Mouse (Mus musculus): ENCODE measurements around the gene Hnrnpdl. TPM values are rescaled to one million over a fixed set of nuclear protein-coding genes. Genes with fewer than 3 reads are reported as not detected.

Gene Hnrnpdl
- total and polyA plus RNA-seq, 3 experiments, result 75.6 to 207 (median 165) TPM

DNA sequence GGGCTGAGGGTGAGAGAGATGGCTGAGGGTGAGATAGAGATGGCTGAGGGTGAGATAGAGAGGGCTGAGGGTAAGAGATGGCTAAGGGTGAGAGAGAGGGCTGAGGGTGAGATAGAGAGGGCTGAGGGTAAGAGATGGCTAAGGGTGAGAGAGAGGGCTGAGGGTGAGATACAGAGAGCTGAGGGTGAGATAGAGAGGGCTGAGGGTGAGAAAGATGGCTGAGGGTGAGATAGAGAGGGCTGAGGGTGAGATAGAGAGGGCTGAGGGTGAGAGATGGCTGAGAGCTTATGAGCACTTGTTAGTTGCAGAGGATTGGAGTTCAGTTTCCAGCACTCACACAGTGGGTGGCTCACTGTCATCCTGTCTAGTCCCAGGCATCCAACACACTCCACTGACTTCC, 19.4 kb downstream of the Hnrnpdl start:
- dilution Hi-C loops (cut with MboI; ENCODE audit: extremely low pct_ligation_motif_present, extremely low pct_unique_long_range_greater_than_20kb, low sequenced_read_pairs), result no loop called here

DNA sequence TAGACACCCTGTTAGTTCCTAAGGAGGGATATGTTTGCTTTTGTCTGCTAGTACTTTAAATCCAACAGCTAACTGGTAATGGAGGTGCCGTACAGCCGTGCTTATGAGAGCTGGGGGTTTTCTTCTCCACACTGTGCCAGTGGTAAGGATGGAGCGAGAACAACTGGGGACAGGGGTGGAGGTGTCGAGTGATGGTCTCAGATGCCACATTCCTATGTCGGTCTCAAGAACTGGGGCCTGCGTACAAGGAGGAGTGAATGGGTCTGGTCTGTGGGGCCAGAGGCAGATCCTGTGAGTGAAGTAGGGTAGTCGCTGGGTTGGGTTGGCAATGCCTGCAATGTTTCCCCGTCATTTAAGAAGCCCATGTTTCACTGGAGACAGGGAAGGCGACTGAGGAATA, 26.9 kb downstream of the Hnrnpdl start:
- H3K4me3 ChIP-seq (replicated peaks in 1 of 3; ENCODE audit: low read depth in 2 of 3, low read length in 2 of 3, poor library complexity in 1 of 3), result no peak overlapping the region
- no peaks in the 10 kb centered on the region for H3K4me1 ChIP-seq (ENCODE audit: control insufficient read depth in 1 of 2, insufficient read depth in 2 of 2)
- in situ Hi-C loops (cut with MboI; ENCODE audit: low pct_ligation_motif_present, low pct_unique_long_range_greater_than_20kb, low sequenced_read_pairs), result no loop called here
- H3K79me2 ChIP-seq (replicated peaks; ENCODE audit: control insufficient read depth, extremely low read depth, insufficient read depth, poor library complexity, severe bottlenecking), result no peaks in the 10 kb centered on the region
- no peaks in the 10 kb centered on the region for H3K9me3 ChIP-seq (replicated peaks; ENCODE audit: low read length)
- TF ChIP-seq JUN (IDR thresholded peaks at IDR 0.05; ENCODE audit: insufficient read depth, low read depth, low read length) (no peak), ELF1 (IDR thresholded peaks at IDR 0.05; ENCODE audit: low read depth, low read length) (no peak), POLR2A (IDR thresholded peaks at IDR 0.05; ENCODE audit: low read depth, low read length) (no peak), USF2 (conservative IDR thresholded peaks at IDR 0.05; ENCODE audit: low read depth, low read length) (no peak), EP300 (IDR thresholded peaks at IDR 0.05; ENCODE audit: low read length) (no peak), PAX5 (IDR thresholded peaks at IDR 0.05; ENCODE audit: low read length) (no peak), USF1 (IDR thresholded peaks at IDR 0.05; ENCODE audit: low read depth, low read length) (no peak), SMC3 (IDR thresholded peaks at IDR 0.05; ENCODE audit: low read depth, low read length) (no peak), TCF12 (IDR thresholded peaks at IDR 0.05; ENCODE audit: low read depth, low read length) (no peak), MAZ (IDR thresholded peaks at IDR 0.05; ENCODE audit: low read depth, low read length) (no peak), NRF1 (IDR thresholded peaks at IDR 0.05; ENCODE audit: low read depth, low read length) (no peak), ZKSCAN1 (IDR thresholded peaks at IDR 0.05; ENCODE audit: borderline replicate concordance, low read depth, low read length) (no peak), CTCF (conservative IDR thresholded peaks at IDR 0.05 in 1 of 2, IDR thresholded peaks at IDR 0.05 in 1 of 2; ENCODE audit: low read depth in 2 of 2, low read length in 2 of 2) (no peak), ZNF384 (IDR thresholded peaks at IDR 0.05; ENCODE audit: low read depth, low read length) (no peak), MYC (IDR thresholded peaks at IDR 0.05; ENCODE audit: low read depth, low read length) (no peak), GABPA (IDR thresholded peaks at IDR 0.05; ENCODE audit: insufficient replicate concordance, low read depth, low read length) (no peak), SIN3A (IDR thresholded peaks at IDR 0.05; ENCODE audit: low read length) (no peak), MAFK (IDR thresholded peaks at IDR 0.05; ENCODE audit: insufficient replicate concordance, low read length) (no peak), MXI1 (IDR thresholded peaks at IDR 0.05; ENCODE audit: low read depth, low read length) (no peak)
- no peak for DNase-seq (ENCODE audit: extremely low read depth)
- dilution Hi-C loops (cut with MboI; ENCODE audit: extremely low pct_ligation_motif_present, extremely low pct_unique_long_range_greater_than_20kb, low sequenced_read_pairs), result no loop called here
- no peaks in the 10 kb centered on the region for H3K27me3 ChIP-seq (replicated peaks)
- no peak overlapping the region for H3K9ac ChIP-seq (ENCODE audit: insufficient read depth, low read depth)
- H3K27ac ChIP-seq (ENCODE audit: insufficient read depth, low read depth), result no peak overlapping the region
- no peak overlapping the region for H3K4me2 ChIP-seq (ENCODE audit: insufficient read depth, low read depth, poor library complexity, severe bottlenecking)
- no peaks in the 10 kb centered on the region for H3K36me3 ChIP-seq (replicated peaks in 1 of 2; ENCODE audit: control insufficient read depth in 1 of 2, insufficient read depth in 1 of 2, low read length in 1 of 2)

More for the DNA sequence above, 19.4 kb downstream of the Hnrnpdl start:
- H3K36me3 ChIP-seq (replicated peaks in 1 of 2; ENCODE audit: control insufficient read depth in 1 of 2, insufficient read depth in 1 of 2, low read length in 1 of 2), result no peaks in the 10 kb centered on the region
- in situ Hi-C loops (cut with MboI; ENCODE audit: low pct_ligation_motif_present, low pct_unique_long_range_greater_than_20kb, low sequenced_read_pairs), result no loop called here
- H3K9me3 ChIP-seq (replicated peaks; ENCODE audit: low read length), result no peaks in the 10 kb centered on the region
- DNase-seq (ENCODE audit: extremely low read depth), result no peak
- H3K27me3 ChIP-seq (replicated peaks), result no peaks in the 10 kb centered on the region
- no peaks in the 10 kb centered on the region for H3K4me1 ChIP-seq (ENCODE audit: control insufficient read depth in 1 of 2, insufficient read depth in 2 of 2)
- TF ChIP-seq ZKSCAN1 (IDR thresholded peaks at IDR 0.05; ENCODE audit: borderline replicate concordance, low read depth, low read length), result no peak
- TF ChIP-seq ETS1 (conservative IDR thresholded peaks at IDR 0.05; ENCODE audit: low read depth, low read length), result no peak
- TF ChIP-seq TBP (conservative IDR thresholded peaks at IDR 0.05; ENCODE audit: low read depth, low read length), result no peak
- no peak for TF ChIP-seq EP300 (IDR thresholded peaks at IDR 0.05; ENCODE audit: low read length)
- no peak for TF ChIP-seq UBTF (IDR thresholded peaks at IDR 0.05; ENCODE audit: low read depth, low read length)
- TF ChIP-seq USF1 (IDR thresholded peaks at IDR 0.05; ENCODE audit: low read depth, low read length), result no peak
- TF ChIP-seq MYC (IDR thresholded peaks at IDR 0.05; ENCODE audit: low read depth, low read length), result no peak
- TF ChIP-seq PAX5 (IDR thresholded peaks at IDR 0.05; ENCODE audit: low read length), result no peak
- H3K4me2 ChIP-seq (ENCODE audit: insufficient read depth, low read depth, poor library complexity, severe bottlenecking), result no peak overlapping the region
- H3K79me2 ChIP-seq (replicated peaks; ENCODE audit: control insufficient read depth, extremely low read depth, insufficient read depth, poor library complexity, severe bottlenecking), result no peaks in the 10 kb centered on the region
- no peak overlapping the region for H3K4me3 ChIP-seq (replicated peaks in 1 of 3; ENCODE audit: low read depth in 2 of 3, low read length in 2 of 3, poor library complexity in 1 of 3)
- no peak overlapping the region for H3K9ac ChIP-seq (ENCODE audit: insufficient read depth, low read depth)
- no peak overlapping the region for H3K27ac ChIP-seq (ENCODE audit: insufficient read depth, low read depth)

Measured in CH12.LX (cell line).